Mouse (Mus musculus) cerebellum, postnatal 14 days (tissue): Measurements from ENCODE around the gene Myl3.

Experiments
- DNase-seq, 2 experiments: peaks; one replicate each; pipeline ENCODE4 v3.0.0; 2021; ENCODE audit warnings: mixed read lengths in 2 of 2

Myl3 gene

DNA sequence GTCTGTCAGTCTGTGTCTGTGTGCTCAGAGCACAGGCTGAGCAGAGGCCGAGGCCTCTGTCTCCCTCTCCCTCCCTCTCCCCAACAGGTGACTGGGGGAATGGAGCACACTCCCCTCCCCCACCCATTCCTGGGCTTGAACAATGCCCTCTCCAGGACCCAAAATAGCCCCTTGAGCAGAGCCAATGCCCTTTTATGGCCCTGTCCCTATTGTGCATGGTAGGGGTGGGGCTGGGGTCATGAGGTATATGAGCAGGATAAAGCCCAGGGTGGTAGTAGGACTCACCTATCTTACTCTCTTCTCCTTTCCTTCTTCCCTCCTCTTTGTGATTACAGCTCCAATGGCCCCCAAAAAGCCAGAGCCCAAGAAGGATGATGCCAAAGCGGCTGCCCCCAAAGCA lies 21.7 kb downstream of the Myl3 start:
- no peak for DNase-seq

- no peak for DNase-seq
Observed at GRCm38 (mm10) chr9:110772336-110772735, 30.7 kb downstream of the Myl3 start.

DNA sequence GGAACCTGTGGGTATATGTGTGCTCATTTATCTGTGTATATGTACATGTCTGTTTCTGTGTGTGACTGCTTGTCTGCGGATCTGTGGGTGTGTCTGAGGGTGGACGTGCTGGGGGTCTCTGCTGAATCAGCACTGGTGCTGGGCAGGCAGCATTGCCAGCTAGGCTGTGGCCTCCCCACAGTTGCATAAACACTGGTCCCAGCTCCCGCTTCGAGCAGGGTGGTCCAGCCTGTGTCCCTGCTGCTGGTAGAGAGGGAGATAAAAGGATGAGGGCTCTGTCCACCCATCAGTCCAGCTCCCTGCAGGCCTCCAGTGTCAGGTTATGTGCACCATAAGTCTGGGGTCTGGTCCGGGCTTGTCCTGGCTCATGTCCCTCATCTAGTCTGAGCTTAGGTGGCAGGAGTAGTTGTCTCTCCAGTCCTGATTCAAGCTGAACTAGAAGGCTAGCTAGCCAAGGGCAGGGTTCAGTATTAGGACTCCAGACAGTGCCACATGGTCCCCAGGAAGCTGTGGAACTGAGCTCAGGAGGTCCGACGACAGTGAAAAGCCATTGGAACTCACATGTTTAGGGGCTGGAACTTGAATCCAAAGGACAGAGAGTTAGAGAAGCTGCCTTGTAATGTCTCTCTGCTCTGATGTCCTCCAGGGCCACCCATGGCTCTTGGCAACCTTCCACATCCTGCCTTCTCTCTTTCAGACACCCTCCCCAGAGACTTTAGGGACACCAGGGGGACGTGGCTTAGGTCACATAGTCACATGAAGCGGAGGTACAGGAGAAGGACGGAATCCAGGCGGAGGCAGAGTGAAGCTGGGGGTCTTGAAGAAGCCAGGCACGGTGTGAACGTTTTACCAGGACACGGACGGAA lies 33.0 kb downstream of the Myl3 start:
- DNase-seq, result peak in 1 of 2 experiments; percentile 41

DNA sequence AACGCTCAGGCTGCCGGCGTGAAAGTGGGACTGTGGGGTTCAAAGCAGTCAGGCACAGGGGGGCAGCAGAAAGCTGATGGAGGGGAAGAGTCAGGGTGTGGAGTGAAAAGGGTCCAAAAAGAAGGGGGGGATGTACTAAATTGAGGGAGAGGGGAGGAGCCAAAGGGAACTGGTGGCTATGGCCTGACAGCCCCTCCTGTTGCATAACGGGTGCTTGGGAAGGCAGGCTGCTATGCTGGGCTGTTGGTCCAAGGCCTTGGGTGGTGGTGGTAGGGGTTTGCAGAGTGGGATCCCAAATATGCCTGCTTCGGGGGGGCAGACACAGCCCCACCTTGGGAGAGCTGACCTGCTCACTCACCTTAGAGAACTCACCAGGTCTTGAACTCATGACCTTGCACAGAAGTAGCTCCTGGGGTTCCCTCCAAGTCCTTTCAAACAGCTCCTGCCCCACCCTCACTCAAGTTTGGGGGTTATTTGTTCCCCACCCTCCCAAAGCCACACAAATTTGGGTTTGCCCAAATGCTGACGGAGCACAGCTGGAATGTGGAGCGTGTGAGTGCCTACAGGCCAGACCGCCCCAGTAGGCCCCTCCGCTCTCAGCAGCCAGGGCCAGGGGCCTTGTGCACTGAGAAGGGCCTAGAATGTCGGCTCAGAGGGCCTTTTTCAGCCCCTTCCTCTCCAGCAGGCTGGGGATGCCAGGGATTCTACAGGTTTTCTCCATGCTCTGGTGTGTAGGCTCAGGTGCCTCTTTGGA lies 33.8 kb downstream of the Myl3 start:
- no peak for DNase-seq

DNA sequence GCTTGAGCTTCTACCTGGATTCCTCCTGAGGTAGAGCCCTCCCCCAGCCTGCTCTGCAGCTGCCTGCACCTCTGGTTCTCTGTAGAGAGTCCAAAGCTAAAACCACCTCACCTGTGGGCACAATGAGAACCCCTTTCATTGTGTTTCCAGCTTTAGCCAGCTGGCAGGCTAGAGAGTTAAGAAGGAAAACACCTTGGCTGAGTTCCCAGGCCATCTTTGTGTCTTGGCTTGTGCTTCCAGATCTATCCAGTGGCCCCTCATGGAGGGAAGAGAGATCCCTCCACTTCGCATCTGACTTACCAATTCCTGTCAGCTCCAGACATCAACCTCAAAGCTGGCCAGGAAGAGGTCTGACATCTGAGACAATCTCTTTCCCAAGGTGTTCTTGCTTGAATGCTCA lies 36.4 kb downstream of the Myl3 start:
- DNase-seq, result no peak

DNA sequence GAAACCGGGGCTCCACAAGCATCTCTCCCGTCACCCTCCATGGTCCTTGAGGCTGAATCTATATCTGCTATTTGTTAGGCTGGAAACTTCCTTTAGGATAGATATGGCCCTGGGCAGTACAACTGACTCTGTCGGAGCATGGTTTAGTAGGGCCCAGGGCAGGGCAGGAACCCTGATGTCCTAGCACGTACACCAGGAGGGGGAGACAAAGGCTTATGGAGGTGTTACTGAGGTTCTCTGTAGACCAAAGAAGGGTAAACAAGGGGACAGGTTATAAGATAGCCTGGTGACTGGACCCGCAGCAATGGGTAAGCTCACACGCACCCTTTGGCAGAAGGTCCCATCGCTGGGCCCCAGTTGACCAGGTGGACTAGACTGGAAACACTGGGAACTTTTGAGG lies 36.9 kb downstream of the Myl3 start:
- no peak for DNase-seq

DNA sequence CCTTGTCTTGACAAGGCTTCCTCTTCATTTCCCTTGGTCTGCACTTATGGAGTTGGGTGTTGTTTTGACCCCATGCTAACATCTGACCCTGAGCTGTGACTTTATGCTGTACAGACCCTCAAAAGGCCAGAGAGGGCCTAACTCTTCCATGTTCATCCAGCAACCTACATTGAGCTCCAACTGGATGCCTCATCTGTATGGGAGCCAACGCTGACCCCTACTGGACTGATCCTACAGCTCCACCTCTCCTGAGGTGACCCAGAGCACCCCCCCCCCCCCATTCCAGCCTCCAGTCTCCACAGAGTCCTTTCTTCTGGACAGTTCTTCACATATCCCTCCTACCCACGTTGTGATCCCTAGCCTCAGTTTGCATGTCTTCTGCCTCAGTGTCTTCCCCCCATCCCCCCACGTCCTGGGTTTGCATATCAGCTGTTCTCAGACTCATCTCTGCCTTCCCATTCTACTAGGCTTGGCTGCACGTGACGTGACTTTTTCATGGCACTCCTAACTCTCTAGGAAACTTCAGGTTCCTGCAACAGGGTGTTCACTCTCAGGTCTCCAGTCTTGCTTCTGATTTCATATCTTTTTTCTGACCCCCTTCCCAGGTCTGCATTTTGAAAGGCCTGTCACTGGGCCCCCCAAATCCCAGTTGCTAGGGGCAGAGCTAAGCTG lies 37.7 kb downstream of the Myl3 start:
- DNase-seq, result peak in 1 of 2 experiments; percentile 41

GRCm38 (mm10) chr9:110781256-110781721 lies 39.6 kb downstream of the Myl3 start:
- DNase-seq, result peak; percentile 97 to 98

GRCm38 (mm10) chr9:110781731-110782130 lies 40.1 kb downstream of the Myl3 start:
- DNase-seq, result peak; percentile 87

DNA sequence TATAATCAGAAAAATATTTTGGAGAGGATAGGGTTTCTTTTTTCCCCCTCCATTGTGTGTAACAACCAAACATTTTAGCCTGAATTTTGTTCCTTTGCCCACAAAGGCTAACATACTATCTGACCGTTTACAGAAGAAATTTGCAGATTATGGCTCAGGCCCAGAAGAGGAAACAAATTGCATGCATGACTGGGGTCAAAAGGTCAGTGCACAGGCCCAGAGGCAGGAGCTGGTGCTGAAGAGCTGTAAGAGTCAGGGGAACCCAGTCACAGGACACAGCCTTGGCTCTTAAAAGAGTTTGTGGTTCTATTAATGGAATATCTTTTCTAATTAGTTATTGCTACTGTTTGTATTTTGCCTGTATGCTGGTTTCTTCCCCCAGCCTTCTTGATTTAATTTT lies 42.0 kb downstream of the Myl3 start:
- no peak for DNase-seq

DNA sequence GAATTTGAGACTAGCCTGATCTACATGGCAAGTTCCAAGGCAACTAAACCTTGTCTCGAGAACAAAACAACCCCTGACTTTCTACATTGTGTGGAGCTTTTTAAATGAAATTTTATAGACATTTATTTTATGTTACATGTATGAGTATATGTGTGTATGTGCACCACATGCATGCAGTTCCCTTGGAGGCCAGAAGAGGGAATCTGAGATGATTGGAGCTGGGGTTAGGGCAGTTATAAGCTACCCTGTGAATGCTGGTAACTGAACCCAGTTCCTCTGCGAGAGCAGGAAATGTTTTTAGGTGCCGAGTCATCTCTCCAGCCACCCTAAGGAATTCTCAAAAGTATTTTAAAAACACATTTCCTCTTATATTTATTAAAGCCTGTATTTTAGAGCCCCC lies 46.5 kb downstream of the Myl3 start:
- no peak for DNase-seq

DNA sequence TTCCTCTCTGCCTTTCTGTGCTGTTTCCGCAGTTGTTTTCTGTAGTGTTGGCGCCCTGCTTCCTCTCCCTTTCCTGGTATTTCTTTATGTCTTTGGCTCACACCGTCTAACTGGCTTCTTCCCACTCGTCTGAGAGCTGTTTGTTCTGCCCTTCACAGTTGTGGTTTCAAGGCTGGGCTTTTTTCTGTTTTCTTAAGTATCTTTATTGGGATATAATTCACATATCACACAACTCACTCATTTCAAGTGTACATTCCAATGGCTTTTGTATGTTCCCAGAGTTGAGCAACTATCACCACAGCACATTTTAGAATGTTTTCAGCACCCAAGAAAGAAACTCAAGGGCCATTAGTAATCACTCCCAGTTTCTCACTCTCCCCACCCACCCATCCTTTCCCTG lies 48.8 kb downstream of the Myl3 start:
- no peak for DNase-seq

DNA sequence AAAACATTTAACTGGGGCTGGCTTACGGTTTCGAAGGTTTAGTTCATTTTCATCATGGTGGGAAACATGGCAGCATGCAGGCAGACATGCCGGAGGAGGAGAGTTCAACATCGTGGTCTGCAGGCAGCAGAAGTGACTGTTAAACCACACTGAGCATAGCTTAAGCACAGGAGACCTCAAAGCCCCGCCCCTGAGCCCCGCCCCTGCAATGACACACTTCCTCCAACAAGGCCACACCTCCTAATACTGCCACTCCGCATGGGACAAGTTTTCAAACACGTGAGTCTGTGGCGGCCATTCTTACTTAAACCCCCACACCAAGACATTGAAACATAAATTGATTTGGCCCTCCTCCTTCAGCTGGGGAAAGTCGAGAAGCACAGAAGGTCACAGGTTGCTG lies 55.4 kb downstream of the Myl3 start:
- DNase-seq, result no peak

DNA sequence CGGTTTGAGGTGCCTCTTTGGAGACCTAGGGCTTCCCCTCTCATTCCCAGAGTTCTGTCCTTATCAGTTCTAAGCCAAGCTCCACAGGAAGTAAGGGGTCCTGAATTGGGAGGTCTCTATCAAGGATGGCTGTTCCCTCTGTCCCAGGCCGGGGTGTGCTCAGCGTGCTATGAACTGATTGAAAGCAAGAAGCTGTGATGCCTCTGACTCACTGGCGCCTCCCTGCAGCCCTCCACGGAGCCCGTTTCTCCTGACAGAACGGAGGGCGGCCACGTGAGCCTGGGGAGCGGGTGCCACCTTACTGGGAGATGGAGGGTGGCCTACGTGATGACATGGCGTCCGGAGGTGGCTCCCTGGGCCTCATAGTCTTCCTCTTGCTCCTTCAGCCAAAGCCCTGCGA lies 56.2 kb downstream of the Myl3 start, which contains the start of gene Prss42:
Gene Prss42, plus strand, starts transcription at position 301 of the 400 bp plus-strand sequence.
- no peak for DNase-seq

DNA sequence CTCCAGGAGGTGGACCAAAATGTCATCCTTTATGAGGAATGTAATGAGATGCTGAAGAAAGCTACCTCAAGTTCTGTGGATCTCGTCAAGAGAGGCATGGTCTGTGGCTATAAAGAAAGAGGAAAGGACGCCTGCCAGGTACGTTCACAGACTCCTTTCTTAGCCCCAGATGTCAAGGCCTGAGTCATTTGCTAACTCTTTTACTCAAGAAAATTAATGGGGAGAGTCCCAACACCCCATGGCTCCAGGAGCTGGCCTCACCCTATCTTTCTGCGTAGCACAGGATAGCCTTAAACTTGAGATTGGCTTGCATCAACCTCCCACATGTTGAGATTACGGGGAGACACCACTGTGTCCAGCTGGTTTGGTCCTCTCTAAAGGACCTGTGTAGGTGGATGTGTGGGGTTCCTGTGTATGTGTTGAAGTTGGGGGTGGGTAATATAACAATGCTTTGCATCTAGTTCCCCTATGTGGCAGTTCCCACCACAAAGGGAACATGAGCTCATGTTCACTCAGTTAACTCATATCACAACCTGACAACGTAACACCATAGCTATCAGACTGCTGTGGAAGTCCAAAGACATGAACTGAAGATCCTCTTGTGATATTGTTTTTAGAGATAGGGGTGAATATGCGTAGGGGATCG lies 59.3 kb downstream of the Myl3 start:
- no peak for DNase-seq

DNA sequence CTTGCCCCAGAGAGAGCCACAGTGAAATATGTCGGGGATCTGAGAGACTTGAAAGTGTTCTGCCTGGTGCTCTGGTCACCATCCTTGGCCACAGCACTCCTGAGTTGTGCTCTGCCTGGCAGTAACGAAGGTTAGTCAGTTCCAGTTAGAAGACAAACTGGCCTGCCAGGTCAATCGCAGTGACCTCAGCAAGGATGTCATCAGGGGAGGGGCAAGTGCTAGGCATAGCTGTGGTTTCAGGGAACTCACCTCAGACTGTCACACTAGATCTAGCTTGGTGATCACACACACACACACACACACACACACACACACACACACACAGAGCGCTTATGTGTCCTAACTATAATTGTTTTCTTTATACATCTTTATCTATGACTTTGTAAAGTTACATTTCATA lies 61.6 kb downstream of the Myl3 start:
- no peak for DNase-seq

- DNase-seq, result no peak
Observed at GRCm38 (mm10) chr9:110810051-110810450, 68.4 kb downstream of the Myl3 start.

GRCm38 (mm10) chr9:110813789-110814188 lies 72.1 kb downstream of the Myl3 start, which contains the start of gene Prss44:
Gene Prss44, plus strand, starts transcription at chr9:110813994.
- DNase-seq, result no peak
